Mouse (Mus musculus) ES-Bruce4 (cell line): ENCODE data around the gene Msl1. TPM values are rescaled to one million over a fixed set of nuclear protein-coding genes. Genes with fewer than 3 reads are reported as not detected.

ENCODE experiments used
- H3K27ac ChIP-seq: 2 replicates; pipeline ENCODE4 v1.5.1; 2012; ENCODE audit warnings: low read length, inconsistent platforms; ENCODE audit not compliant: insufficient read depth
- H3K27me3 ChIP-seq: 2 replicates; pipeline ENCODE4 v1.6.1; 2012; ENCODE audit warnings: mild to moderate bottlenecking, low read length, inconsistent platforms; ENCODE audit not compliant: control insufficient read depth, poor library complexity, insufficient read depth, severe bottlenecking
- H3K36me3 ChIP-seq: 2 replicates; pipeline ENCODE4 v1.6.1; 2012; ENCODE audit warnings: inconsistent platforms, mild to moderate bottlenecking, low read length, moderate library complexity; ENCODE audit not compliant: control insufficient read depth, poor library complexity, insufficient read depth, severe bottlenecking
- H3K4me1 ChIP-seq: one replicate; pipeline ENCODE4 v1.8.1; 2011; ENCODE audit warnings: low read length; ENCODE audit not compliant: control insufficient read depth, insufficient read depth
- H3K4me3 ChIP-seq: 2 replicates; pipeline ENCODE4 v1.5.1; 2011; ENCODE audit warnings: low read depth, mild to moderate bottlenecking, low read length
- H3K9ac ChIP-seq: 2 replicates; pipeline ENCODE4 v1.6.1; 2012; ENCODE audit warnings: low read depth, mild to moderate bottlenecking, inconsistent platforms; ENCODE audit not compliant: poor library complexity, severe bottlenecking
- H3K9me3 ChIP-seq: replicated peaks from 2 replicates; pipeline ENCODE4 v1.6.1; 2012; ENCODE audit warnings: mild to moderate bottlenecking, low read length, inconsistent platforms; ENCODE audit not compliant: control insufficient read depth, poor library complexity, insufficient read depth, severe bottlenecking
- CTCF ChIP-seq: IDR thresholded peaks from one replicate; pipeline ENCODE4 v1.8.1; 2011; ENCODE audit warnings: low read depth, low read length
- EP300 ChIP-seq: IDR thresholded peaks from 2 replicates; pipeline ENCODE4 v1.6.1; 2011; ENCODE audit warnings: low read depth, low read length; ENCODE audit not compliant: insufficient read depth
- POLR2A ChIP-seq: IDR thresholded peaks from one replicate; pipeline ENCODE4 v1.8.1; 2011; ENCODE audit warnings: low read length; ENCODE audit not compliant: insufficient read depth
- polyA plus RNA-seq: library from polyadenylated mRNA; stranded (reverse); fragments of >200 nt; gene quantifications from 2 replicates; pipeline ENCODE4 v1.2.4, GENCODE M21; 2011; ENCODE audit warnings: low read depth; ENCODE audit not compliant: missing spikeins, insufficient read depth, insufficient read length

Gene Msl1
- polyA plus RNA-seq, 1 experiment = 68.7 TPM

- Histone ChIP-seq H3K27ac (no peak overlapping the region), H3K4me3 (peak overlapping the region; percentile 20; the same call in 1 of the 2 replicates), H3K9ac (no peak overlapping the region), H3K27me3 (no peaks in the 10 kb centered on the region), H3K9me3 (no peaks in the 10 kb centered on the region), H3K4me1 (peaks cover 3% of the 10 kb centered on the region), H3K36me3 (no peaks in the 10 kb centered on the region)
- TF ChIP-seq CTCF (no peak), POLR2A (no peak), EP300 (peak; percentile 46; the same call in 1 of the 2 replicates)
These were observed 54.0 kb downstream of the Msl1 start for GRCm38 (mm10) chr11:98849196-98849894.

- H3K4me3 ChIP-seq = no peak overlapping the region
- H3K9ac ChIP-seq = no peak overlapping the region
- no peaks in the 10 kb centered on the region for H3K36me3 ChIP-seq
- H3K27ac ChIP-seq = no peak overlapping the region
- no peak for TF ChIP-seq CTCF
- no peak for TF ChIP-seq EP300
- no peak for TF ChIP-seq POLR2A
- no peaks in the 10 kb centered on the region for H3K27me3 ChIP-seq
- peaks cover 3% of the 10 kb centered on the region for H3K4me1 ChIP-seq
- H3K9me3 ChIP-seq = no peaks in the 10 kb centered on the region
These were observed 55.1 kb downstream of the Msl1 start for GRCm38 (mm10) chr11:98850100-98851093.

- Histone ChIP-seq H3K9me3 (no peaks in the 10 kb centered on the region), H3K27me3 (no peaks in the 10 kb centered on the region), H3K9ac (no peak overlapping the region), H3K27ac (no peak overlapping the region), H3K4me1 (peaks cover 2% of the 10 kb centered on the region), H3K36me3 (no peaks in the 10 kb centered on the region), H3K4me3 (no peak overlapping the region)
- TF ChIP-seq CTCF = no peak
These were observed 58.8 kb downstream of the Msl1 start for GRCm38 (mm10) chr11:98854116-98854515.

- Histone ChIP-seq H3K36me3 (no peaks in the 10 kb centered on the region), H3K27ac (no peak overlapping the region), H3K4me1 (peaks cover 2% of the 10 kb centered on the region), H3K27me3 (no peaks in the 10 kb centered on the region), H3K4me3 (no peak overlapping the region), H3K9me3 (no peaks in the 10 kb centered on the region), H3K9ac (no peak overlapping the region)
- TF ChIP-seq EP300 (no peak), CTCF (no peak), POLR2A (no peak)
These were observed 59.3 kb downstream of the Msl1 start for GRCm38 (mm10) chr11:98854659-98855058.

Other genes with a start within 250 kb of the Msl1 start
- gene Ikzf3, start 249.5 kb upstream of the Msl1 start, polyA plus RNA-seq = not detected in 2 replicates
- not detected in 2 replicates for gene Zpbp2, start 244.4 kb upstream of the Msl1 start, polyA plus RNA-seq
- 19.3 and 20.0 TPM in 2 replicates for gene Ormdl3, start 208.1 kb upstream of the Msl1 start, polyA plus RNA-seq
- not detected in 2 replicates for gene Lrrc3c, start 197.2 kb upstream of the Msl1 start, polyA plus RNA-seq
- gene Gm12355, start 169.9 kb upstream of the Msl1 start, polyA plus RNA-seq = 50.0 and 53.5 TPM in 2 replicates
- not detected in 2 replicates for gene Gsdma3, start 169.2 kb upstream of the Msl1 start, polyA plus RNA-seq
- not detected in 2 replicates for gene Gsdma2, start 148.8 kb upstream of the Msl1 start, polyA plus RNA-seq
- 0.22 and 0.56 TPM in 2 replicates for gene Gsdma, start 131.2 kb upstream of the Msl1 start, polyA plus RNA-seq
- 123 and 129 TPM in 2 replicates for gene Psmd3, start 113.0 kb upstream of the Msl1 start, polyA plus RNA-seq
- not detected in 2 replicates for gene Csf3, start 94.3 kb upstream of the Msl1 start, polyA plus RNA-seq
- 83.5 and 85.8 TPM in 2 replicates for gene Med24, start 66.1 kb upstream of the Msl1 start, polyA plus RNA-seq
- 20.7 and 24.6 TPM in 2 replicates for gene Thra, start 54.9 kb upstream of the Msl1 start, polyA plus RNA-seq
- 7.4 and 7.5 TPM in 2 replicates for gene Nr1d1, start 20.2 kb upstream of the Msl1 start, polyA plus RNA-seq
- gene Casc3, start 9.4 kb downstream of the Msl1 start, polyA plus RNA-seq = 55.0 and 57.7 TPM in 2 replicates
- gene Rapgefl1, start 41.3 kb downstream of the Msl1 start, polyA plus RNA-seq = 3.5 and 4.0 TPM in 2 replicates
- gene Wipf2, start 68.1 kb downstream of the Msl1 start, polyA plus RNA-seq = 36.5 and 40.3 TPM in 2 replicates
- gene Cdc6, start 112.3 kb downstream of the Msl1 start, polyA plus RNA-seq = 54.3 and 55.8 TPM in 2 replicates
- 23.7 and 26.3 TPM in 2 replicates for gene Rara, start 132.3 kb downstream of the Msl1 start, polyA plus RNA-seq
- not detected in 2 replicates for gene Gjd3, start 187.5 kb downstream of the Msl1 start, polyA plus RNA-seq
- gene Top2a, start 228.7 kb downstream of the Msl1 start, polyA plus RNA-seq = 631 and 674 TPM in 2 replicates
- 47.6 and 51.4 TPM in 2 replicates for gene Igfbp4, start 245.7 kb downstream of the Msl1 start, polyA plus RNA-seq